Mouse (Mus musculus) spleen, postnatal 36 days (tissue): Measurements from ENCODE around the gene Bahcc1.

Experiments used
- DNase-seq, 2 experiments: peaks; one replicate each; pipeline ENCODE4 v3.0.0; 2022; ENCODE audit warnings: low spot score in 2 of 2, mixed read lengths in 1 of 2

Gene Bahcc1

DNA sequence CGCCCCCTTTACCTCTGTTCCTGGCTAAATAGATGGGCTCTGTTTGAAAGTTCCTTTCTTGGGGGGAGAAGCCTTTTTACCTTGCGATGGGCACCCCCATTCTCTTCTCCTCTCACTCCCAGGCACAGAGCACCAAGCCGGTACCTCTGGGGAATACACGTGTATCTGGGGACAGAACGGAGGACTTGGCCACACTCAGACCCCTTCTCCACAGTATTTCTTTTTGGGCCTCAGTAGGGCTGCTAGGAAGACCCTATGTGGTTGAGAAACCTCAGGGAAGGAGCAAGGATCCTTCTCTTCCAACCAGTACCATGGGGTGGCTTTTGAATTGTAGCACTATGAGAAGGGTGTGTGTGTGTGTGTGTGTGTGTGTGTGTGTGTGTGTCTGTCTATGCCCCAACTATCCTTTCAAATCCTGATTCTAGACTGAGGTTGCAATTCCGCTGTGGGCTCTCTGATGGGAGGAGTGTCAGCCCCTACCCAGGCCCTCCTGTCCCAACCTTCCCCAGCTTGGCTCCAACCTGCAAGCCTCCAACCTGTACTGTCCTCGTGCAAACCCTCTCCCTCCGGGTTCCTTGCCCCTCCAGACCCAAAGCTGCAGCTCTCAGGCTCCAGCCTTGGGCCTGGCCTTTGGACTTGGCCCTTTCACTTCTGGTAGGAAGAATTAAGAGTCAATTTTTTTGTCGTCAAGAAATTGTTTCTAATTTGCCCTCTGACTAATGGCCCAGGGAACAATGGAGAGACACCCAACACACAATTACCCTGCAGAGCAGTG is 4.4 kb upstream of the Bahcc1 start:
- no peak for DNase-seq

DNA sequence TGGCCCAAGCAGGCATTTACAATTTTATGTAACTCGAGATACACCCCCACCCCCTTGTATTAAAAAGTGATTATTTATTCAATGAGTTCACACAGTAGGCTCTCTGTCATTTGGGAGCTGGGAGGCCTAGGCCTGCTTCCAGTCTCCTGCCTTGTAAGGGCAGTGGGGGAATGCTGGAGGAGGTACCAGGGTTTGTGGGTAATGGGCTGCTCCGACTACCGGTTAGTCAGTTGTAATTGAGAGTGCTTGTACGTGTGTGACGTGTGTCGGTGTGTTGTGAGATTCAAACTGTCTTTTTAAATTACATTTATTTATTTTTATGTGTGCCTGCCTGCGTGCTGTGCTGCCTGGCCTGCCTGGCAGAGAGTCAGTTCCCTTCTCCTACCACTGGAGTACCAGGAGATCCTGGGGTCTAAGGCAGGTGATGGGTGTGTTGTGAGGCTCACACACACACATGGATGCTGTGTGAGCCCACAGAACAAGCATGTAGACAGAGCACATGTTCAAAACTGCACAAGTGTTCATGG is 3.8 kb upstream of the Bahcc1 start:
- DNase-seq, result no peak

DNA sequence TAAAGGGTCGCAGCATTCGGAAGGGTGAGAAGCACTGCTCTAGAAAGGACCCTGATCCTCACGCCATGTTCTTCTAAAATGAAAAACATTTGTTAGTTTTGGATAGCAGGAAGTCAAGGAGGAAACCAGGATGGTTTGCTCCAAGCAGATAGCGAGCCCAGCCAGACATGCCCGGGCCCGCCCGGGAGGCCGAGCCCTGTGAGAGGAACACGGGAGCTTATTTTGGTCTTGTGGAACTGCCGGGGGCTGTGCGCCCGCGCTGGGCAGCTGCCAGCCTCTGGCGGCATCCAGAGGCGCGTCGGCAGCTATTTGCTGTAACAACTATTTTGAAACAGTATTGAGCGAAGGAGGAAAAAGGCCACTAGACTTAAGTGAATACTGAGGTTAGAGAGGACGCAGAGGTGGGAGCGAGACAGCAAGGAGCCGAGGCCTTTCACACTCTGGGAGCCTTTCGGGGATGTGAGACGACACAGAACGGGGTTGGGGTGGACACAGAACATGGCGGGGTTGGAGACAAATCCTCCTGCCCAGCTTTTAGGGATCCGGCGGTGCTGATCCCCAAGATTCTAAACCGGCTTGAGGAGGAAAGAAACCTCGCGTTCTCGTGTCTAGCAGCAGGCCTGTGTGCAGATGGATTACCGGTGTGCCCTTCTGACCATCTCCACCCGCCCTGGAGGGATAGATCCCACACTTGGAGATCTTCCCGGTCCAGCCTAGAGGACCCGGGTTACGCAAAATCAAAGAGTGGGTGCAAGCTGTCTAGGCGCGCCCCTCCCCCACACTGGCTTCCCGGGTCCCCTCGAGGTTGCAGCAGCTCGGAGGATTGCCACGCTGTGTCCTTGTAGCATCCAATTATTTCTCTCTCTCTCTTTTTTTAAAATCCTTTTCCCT is 2.6 kb upstream of the Bahcc1 start:
- DNase-seq, result no peak

DNA sequence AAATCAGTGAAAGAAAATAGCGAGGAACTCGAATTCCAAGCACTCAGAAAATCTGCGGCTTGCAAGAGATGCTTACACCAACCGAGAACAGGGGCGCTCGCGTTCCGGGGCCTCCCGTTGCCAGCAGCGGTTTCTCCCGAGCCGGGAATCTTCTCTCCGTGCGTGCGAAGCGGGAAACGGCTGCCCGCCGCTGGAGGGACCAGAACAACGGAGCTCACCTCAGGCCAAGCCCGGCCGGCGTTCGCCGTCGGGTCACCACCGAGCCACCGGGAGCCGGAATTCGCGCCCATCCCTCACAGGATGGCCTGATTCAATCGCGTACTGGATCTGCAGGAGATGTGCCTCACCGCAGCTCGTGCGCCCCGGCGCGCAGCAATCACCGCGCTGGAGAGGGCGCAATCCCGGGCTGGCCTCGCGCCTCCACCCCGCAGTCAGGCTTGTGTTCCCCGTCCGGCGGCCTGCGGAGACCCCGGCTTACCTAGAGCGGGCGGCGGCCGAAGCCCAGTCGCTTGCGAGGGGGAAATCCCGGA is 1.8 kb upstream of the Bahcc1 start:
- no peak for DNase-seq

DNA sequence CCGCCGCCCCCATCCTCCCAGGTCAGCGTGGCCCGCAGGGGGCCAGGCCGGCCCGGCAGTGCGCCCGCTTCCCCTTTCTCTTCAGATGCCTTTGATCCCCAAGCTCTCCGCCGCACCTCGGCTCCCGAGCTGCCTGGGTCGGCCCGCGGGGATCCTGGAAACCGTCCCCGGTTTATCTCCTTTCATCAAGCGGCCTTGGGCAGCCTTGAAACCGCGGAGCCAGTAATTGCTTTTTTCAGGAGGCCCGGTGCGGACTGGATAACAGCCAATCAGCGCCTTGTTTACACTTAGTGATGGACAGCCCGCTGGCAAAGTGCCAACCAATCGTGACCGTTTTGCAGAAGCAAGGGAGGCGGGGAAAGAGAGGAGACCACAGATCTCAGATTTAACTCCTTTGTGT is 1.4 kb upstream of the Bahcc1 start:
- DNase-seq, result peak; percentile 77 to 86

DNA sequence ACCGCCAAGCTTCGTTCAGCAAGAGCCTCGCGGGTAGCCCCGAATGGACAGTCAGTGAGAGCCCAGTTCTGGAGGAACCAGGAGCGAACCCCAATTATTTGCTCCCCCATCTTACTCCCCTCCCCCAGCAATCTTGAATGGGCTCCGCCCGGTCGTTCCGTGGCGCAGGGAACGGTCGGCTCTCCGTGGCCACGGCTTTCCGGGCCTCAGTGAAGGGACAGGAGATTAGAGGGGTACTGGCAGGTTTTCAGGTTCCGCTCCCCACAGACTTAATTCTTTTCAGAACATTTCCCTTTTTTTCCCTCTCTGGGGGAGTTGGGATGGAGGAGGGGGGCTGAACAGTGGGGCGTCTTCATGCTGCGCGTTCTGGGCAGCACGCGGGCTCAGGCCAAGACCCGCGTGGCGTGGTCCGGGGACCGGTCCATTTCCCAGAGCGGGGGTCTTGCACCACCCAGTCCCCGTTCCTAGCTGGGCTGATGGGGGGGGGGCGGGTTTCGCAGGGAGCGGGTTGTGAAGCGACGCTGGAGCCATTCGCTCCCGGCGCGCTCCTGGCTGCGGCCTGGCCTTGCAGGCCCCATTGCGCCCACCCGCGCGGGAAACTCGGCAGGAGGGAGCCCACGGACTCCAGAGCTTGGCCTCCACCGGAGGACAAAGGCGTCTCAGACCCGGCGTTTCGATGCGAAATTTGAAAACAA is 841 bp downstream of the Bahcc1 start:
- DNase-seq, result peak in 1 of 2 experiments; percentile 9

DNA sequence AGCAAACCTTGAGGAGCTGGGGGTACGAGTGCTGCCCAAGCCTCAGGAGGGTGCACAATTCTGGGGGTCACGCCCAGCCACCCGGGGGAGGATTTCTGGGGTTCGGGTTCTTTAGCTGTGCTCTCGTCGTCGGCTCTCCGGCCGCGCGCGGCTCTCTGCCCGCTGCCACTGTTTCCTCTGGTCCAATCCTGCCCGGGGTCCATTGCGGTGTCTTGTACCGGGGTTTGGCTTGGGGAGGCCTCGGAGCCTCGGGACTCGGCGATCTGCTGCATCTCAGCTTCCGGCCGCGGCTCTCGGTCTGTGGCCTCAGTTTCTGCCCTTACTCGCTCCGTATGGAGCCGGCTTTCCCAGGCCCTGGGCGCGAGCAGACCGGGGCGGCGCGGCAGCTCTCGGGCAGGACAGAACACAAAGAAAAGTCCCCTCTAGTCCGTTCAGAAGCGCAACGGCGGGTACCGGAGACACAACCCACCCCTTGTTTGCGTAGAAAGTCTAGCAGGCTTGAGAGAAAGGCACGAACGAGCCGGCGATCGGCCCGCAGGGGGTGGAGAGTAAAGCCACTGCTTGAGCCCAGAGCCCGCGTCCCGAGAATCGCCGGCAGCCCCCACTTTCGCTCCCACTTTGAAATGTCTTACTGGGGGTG is 1.5 kb downstream of the Bahcc1 start:
- DNase-seq, result peak in 1 of 2 experiments; percentile 24

DNA sequence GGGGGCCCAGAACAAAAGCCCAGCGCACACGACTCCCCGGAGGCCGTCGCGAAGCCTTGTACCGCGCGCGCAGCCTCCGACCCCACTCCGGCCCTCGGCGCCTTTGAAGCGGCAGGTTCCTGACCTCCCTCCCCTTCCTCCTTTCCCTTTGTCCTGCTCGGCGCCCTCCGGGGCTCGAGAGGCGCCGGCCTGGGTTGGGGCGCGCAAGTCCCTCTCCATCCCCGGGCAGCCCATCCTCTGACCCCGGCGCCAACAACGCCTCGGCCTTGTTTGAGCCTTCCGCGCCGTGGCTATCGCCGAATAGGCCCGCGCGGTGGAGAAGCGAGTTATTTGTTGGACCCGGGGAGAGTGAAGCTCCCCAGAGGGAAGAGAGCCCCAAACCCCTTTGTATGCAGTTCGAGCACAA is 2.0 kb downstream of the Bahcc1 start:
- no peak for DNase-seq

DNA sequence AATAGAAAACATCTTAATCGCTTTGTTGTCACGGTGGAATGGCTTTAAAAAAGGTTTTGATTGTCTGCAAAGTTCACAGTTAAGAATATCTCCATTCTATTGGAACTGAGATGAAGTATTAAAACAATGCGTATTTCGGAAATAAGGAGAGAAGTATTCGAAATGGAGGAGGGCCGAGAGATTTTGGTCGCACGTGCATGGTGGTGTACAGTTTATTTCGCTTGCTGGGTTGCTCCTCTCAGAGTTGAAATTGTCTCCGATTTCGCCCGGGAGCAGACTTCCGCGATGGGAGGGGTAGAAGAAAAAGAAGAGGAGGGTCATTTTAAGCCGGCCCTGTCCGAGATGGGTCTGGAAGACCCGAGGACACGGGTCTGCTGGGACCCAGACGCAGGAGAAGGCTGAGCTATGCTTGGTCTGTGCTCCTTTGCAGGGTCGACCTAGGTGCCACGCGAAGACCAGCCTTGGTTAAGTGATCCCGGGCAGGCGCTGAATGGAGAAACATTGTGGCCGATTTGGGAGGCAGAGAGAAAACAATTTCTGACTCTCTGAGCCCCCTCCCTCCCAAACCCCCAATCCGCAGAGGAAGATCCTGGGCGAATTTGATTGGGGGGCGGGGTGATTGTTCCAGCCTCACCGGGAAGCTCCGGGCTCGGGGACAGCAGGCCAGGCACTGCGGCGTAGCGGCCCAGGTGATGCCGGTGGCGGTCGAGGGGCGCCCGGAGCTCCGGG is 2.8 kb downstream of the Bahcc1 start:
- no peak for DNase-seq

DNA sequence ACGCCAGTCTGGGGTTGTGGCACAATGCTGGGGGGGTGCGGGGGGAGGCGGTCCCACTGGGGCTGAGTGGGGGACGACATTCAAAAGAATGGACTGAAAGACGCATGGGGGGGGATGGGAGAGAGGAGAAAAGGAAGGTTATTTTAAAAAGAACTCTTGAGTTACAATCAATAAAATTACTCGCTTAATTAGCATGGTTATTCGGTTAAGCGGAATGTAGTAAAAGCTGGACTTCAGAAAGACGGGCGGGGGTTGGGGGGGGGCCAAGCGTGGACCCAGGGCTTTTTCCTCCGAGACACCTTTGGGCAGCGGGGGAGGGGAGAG is 3.3 kb downstream of the Bahcc1 start:
- DNase-seq, result no peak

DNA sequence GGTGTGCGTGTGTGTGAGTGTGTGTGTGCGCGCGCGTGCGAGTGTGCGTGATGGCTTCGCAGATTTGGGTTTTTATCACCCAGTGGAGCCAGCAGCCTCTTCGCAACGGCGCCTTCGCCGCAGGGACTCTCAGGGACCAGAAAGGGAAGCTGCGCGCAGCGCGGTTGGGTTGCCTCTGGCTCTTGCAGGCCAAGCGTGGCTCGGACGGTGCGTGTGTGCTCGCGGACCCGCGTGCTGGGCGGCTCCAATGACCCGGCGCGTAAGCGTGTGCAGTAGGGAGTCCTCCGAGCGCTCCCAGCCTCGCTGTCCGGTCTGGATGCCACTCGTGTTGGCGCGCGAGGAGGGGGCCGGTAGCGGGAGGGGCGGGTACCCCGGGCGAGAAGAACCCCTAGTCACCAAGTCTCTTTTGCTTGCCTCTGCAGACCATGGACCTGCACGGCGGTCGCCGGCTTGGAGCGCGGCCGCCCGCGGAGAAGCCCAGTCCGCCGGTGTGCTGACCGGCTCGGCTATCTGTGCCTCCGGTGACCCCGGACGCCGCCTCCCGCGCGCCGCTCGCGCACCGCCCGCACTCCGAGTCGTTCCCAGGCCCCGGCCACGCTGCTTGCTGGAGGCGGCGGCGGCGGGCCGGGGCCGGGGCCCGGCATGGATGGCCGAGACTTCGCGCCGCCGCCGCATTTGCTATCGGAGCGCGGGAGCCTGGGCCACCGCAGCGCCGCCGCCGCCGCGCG is 3.9 kb downstream of the Bahcc1 start:
- no peak for DNase-seq

DNA sequence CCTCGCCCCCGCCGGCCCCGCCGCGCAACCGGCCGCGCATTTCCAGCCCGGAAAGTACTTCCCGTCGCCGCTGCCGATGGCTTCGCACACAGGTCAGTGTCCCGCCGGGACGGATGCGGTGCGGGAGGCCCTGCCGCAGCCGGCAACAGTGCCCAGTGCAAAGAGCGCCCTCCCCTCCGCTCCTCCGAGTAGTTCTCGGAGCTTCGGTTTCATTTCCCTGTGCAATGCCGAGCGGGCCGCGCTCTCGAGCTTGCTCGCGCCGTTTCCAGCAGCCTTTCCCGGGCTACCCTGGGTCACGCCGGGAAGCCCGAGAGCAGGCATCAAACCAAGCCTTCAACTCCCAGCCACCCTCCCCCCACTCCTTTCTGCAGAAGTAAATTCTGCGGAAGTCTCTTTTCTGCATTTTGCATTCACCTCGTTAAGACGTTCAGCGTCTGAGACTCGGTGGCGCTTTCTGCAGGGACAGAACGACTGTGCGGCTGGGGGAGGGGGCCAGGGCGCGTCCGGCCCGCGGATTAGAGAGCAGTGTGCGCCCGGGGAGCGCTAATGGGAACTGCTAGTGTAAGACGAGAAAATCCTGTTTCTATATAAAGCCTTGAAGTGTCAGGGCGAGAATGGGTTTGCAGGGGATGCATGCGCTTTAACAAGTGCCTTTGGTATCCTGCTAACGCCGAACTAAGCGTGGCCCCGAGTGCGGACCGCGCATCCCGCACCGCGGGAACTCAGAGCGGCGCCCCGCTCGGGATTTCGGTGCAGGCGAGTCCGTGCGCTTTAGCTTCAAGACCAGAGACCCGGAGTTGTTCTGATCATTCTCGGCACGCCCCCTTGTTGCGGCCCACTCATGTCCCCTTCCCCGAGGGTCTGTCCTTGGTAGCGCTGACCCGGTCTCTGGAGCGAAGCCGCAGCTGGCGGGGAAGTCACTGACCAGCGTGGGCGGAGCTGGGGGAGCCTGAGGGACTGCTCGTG is 4.7 kb downstream of the Bahcc1 start:
- peak in 1 of 2 experiments; percentile 49 for DNase-seq

DNA sequence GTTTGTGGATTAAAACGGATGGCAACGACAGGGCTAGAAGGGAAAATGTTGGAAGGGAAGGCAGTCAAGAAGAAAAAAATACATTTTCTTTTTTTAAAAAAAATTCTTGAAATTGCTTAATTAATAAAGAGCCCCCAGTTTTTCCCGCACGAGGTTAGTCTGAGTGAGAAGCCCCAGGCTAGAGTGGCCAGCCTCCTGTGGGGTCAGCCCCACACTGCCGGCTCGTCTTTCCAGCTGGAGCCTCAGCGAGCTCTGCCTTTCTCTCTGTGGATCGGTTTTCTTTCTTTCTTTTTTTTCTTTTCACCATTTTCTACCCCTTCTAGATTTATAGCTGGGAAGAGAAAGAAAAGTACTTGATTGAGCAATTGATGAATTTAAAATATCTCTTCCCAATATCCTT is 5.6 kb downstream of the Bahcc1 start:
- DNase-seq, result no peak

DNA sequence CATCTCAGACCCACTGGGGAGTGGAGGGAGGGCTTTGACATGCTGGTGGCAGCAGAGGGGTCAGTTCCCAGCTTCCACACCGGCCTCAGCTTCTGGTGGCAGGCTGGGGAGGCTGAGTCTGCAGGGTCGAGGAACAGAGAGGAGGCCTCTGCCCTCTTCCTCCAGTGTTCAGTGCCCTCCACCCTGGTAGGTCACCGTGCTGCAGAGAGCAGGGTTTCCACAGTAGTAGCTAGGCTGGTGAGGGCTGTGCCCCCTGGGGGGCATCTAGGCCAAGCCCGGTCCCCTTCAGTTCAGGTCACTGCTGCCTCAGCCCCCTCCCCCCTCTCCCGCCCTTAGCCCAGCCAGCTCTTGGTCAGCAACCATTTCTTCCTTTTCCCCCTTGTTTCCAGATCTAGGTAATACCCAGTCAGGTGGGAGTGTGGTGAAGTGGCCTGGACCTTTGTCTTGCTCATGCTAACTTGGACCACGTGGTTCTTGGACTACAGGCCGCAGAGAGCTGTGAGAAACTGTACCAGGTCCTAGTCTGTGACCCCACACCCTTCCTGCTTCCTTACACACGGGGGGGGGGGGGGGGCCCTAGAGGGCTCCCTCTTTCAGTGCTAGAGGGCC is 6.1 kb downstream of the Bahcc1 start:
- no peak for DNase-seq

DNA sequence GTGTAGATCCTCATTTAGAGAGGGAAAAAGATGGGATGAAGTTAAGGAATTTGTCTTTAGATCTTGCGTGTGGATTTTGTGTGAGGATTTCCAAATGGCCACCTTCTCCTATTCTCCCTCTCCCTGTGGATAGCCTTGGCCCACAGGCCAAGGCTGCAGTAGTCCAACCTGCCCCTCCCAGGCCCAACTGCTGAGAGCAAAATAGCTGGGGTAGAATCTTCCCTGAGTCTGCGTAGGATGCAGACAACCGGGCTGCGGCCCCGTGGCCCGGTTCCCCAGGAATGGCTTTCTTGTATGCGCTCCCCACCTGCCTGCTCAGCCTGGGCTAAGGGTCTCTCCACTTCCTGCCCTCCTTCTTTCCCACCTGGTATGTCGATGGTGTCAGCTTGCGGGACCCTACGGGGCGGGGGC is 6.8 kb downstream of the Bahcc1 start:
- DNase-seq, result no peak

DNA sequence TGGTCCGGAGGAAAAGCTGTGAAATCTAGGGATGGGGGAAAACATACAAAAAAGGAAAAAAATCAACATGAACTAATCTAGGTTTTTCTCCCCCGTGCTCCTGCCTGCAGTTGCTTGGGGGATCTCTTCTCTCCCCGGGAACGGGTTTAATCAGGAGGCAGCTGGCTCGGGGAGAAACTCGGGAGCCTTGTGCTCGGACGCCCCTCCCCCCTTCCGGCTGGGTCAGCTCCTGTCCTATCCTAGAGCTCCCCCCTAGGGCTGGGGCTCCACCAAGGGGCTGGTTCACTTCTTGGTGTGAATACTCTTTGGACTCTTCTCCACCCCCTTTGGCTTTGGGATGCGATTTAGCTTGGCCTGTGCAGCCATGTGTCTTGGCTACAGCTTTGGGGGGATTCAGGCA is 7.5 kb downstream of the Bahcc1 start:
- no peak for DNase-seq

DNA sequence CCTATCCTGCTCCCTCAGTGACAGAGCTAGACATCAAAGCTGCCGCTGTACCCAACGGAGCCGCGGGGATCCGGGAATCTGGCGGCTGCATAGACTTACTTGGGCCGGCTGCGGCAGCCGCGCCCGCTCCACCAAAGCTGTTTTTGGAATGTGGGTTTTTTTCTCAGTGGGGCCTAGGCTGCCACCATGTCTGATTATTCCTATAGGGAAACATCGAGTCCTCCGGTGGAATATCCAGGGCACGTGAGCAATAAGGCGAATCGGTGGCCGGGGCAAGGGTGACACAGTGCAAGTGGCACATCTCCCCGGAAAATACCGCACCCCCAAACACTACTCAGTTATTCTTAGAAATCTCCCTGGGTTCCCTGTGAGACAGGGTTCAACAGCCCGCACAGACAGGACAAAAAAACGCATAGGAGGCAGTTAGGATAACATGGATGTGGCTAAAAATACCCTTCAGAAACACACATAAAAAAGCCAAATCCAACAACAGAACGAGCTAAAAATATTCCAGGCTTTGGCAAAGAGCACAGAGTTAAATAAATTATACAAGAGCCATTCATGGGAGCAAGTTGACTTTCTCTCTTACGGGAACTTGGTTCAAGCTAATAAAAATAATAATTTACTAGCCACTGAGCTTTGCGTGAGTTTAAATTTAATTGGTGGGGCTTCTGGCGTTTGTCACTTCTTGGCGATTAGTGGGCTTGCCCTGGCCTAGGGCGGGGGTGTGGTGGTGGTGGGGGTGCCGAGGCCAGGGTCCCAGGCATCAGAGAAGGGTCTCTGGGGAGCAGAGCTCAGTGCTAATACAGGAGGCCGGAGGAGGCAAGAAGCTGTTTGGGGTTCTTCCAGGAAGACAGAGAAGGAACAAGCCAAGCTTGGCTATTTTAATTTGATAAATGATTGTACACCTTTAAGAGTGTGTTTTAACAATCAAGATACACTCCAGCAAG is 8.5 kb downstream of the Bahcc1 start:
- DNase-seq, result no peak
